Mouse (Mus musculus) testis, adult 2 months (tissue): ENCODE measurements around the gene Tdp2. TPM values are rescaled to one million over a fixed set of nuclear protein-coding genes. Genes with fewer than 3 reads are reported as not detected.

ENCODE experiments used
- H3K27ac ChIP-seq: fragments of 200-500 bp; 2 replicates; pipeline ENCODE4 v1.5.1; 2012; ENCODE audit warnings: low read depth, low read length; ENCODE audit not compliant: control insufficient read depth, insufficient read depth
- H3K27me3 ChIP-seq: fragments of 200-500 bp; 2 replicates; pipeline ENCODE4 v1.6.1; 2012; ENCODE audit warnings: mild to moderate bottlenecking, low read length, moderate library complexity; ENCODE audit not compliant: control insufficient read depth, insufficient read depth
- H3K36me3 ChIP-seq: fragments of 200-500 bp; 2 replicates; pipeline ENCODE4 v1.6.1; 2012; ENCODE audit warnings: mild to moderate bottlenecking, low read length; ENCODE audit not compliant: control insufficient read depth, insufficient read depth
- H3K4me1 ChIP-seq: fragments of 200-500 bp; 2 replicates; pipeline ENCODE4 v1.6.1; 2012; ENCODE audit warnings: low read length; ENCODE audit not compliant: control insufficient read depth, insufficient read depth
- H3K4me3 ChIP-seq: fragments of 200-500 bp; 2 replicates; pipeline ENCODE4 v1.5.1; 2012; ENCODE audit warnings: low read depth, mild to moderate bottlenecking, low read length, moderate library complexity, mixed read lengths; ENCODE audit not compliant: control insufficient read depth
- CTCF ChIP-seq: fragments of 200-500 bp; IDR thresholded peaks from 2 replicates; pipeline ENCODE4 v1.5.1; 2012; ENCODE audit warnings: low read depth, mild to moderate bottlenecking, inconsistent platforms, low read length, moderate library complexity; ENCODE audit not compliant: control insufficient read depth, insufficient read depth, insufficient replicate concordance
- POLR2A ChIP-seq: fragments of 200-500 bp; IDR thresholded peaks from 2 replicates; pipeline ENCODE4 v1.6.1; 2012; ENCODE audit warnings: low read depth, mild to moderate bottlenecking, inconsistent platforms, low read length, moderate library complexity; ENCODE audit not compliant: control insufficient read depth
- polyA plus RNA-seq: library from polyadenylated mRNA; depleted of rRNA; stranded (reverse); fragments of >200 nt; gene quantifications from 2 replicates; pipeline ENCODE4 v1.2.3, GENCODE M21; 2012

The Tdp2 gene
- polyA plus RNA-seq, 1 experiment, result 21.0 TPM

DNA sequence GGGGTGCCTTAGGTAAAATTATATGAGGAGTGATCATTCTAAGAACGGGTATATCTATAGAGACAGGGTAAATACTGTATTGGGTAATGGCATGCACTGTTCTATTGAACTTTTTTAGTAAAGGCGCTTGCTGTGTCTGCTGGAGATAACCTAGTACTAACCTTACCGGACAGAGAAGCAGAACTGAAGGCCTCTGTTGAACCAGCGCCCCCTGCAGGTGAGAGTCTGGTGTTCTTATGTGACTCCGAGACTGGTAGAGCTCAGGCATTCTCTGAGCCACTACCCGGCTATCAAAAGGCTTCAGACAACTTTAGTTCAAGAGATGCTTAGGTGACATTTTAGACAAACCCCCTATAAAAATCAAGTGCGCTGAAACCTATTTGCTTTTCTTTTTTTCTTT lies 31.0 kb downstream of the Tdp2 start:
- peak; percentile 45; the same call in 1 of the 2 replicates for TF ChIP-seq CTCF
- no peak for TF ChIP-seq POLR2A
- Histone ChIP-seq H3K27me3 (no peaks in the 10 kb centered on the region), H3K36me3 (no peaks in the 10 kb centered on the region), H3K4me3 (no peak overlapping the region), H3K4me1 (no peaks in the 10 kb centered on the region), H3K27ac (no peak overlapping the region)

DNA sequence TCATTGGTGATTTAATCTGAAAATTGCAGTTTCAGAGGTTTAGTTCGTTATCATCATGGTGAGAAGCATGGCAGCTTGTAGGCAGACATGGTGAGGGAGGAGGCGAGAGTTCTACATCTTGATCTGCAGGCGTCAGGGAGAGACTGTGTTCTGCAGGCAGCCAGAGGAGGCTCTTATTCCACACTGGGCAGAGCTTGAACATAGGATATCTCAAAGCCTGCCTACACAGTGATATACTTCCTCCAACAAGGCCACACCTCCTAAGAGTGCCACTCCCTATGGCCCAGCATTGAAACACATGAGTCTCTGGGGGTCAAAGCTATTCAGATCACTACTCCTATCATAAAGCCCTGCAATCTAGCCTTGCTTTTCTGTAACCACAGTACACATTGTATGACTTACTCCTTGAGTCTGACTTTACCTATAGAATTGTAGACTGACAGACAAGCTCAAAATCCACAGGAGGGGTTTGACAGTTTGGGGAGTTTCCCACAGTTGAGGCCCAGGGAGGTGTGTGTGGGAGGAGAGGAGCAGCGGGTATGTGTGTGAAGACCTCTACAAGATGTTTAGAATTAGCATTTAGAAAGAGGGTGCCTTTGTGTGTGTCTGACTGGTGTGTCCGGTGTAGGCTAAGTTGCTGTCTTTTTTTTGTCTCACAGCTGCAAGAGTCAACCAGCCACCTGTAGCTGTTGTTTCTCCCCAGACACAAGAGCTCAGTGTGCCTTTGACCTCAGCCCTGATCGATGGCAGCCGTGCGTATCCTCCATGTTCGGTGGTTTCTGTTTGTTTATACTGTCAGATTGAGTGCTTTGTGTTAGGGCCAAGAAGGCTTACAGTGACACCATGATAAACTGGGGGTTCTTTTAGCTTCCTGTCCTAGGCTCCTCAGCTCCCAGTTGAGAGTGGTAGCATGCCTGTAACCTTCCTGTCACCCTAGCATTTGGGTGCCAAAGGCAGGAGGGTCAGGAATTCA lies 35.2 kb downstream of the Tdp2 start:
- Histone ChIP-seq H3K36me3 (no peaks in the 10 kb centered on the region), H3K4me1 (no peaks in the 10 kb centered on the region), H3K27me3 (no peaks in the 10 kb centered on the region), H3K27ac (no peak overlapping the region), H3K4me3 (no peak overlapping the region)
- TF ChIP-seq CTCF, result no peak
- no peak for TF ChIP-seq POLR2A

DNA sequence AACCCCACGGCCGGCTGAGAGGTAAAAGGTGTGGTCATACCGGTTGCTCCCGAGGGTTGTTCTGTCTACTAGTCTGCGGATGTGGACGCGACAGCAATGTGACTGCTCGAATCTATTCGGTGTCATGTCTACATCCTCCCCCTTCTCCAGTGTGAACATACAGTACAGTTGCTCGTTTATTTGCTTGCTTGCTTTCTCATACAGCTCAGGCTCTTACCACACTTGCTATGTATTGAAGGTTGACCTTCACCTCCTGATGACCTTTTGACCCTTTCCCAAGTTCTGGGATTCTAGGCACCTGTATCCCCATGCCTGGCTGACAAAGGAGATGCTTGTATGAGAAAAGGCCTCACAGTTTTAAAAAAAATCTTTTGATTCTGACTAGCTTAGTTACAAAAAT lies 36.3 kb downstream of the Tdp2 start:
- no peaks in the 10 kb centered on the region for H3K36me3 ChIP-seq
- TF ChIP-seq POLR2A (no peak), CTCF (no peak)

DNA sequence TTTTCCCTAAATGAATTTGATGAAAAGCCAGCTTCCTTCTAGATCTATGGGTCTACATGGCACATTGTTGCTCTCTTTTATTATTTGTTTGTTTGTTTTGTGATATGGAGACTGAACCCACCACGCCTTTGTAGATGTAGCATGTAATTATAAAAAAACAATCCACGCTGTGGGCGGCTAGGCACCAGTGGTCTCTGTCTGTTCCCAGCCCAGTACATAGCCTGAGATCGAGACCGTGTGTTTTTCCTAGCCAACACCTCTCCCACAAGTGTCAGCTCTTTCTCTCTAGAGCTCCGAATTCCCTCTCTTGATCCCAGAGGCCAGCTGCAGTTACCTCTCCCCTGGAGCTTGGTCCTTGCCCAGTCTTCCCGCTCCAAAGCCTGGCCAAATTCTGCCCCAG lies 36.8 kb downstream of the Tdp2 start:
- H3K27ac ChIP-seq, result no peak overlapping the region
- no peak overlapping the region for H3K4me3 ChIP-seq
- TF ChIP-seq CTCF (no peak), POLR2A (no peak)
- H3K36me3 ChIP-seq, result no peaks in the 10 kb centered on the region
- H3K4me1 ChIP-seq, result no peaks in the 10 kb centered on the region
- no peaks in the 10 kb centered on the region for H3K27me3 ChIP-seq

More for the DNA sequence above, 36.3 kb downstream of the Tdp2 start:
- Histone ChIP-seq H3K4me1 (no peaks in the 10 kb centered on the region), H3K27ac (no peak overlapping the region), H3K27me3 (no peaks in the 10 kb centered on the region), H3K4me3 (no peak overlapping the region)

DNA sequence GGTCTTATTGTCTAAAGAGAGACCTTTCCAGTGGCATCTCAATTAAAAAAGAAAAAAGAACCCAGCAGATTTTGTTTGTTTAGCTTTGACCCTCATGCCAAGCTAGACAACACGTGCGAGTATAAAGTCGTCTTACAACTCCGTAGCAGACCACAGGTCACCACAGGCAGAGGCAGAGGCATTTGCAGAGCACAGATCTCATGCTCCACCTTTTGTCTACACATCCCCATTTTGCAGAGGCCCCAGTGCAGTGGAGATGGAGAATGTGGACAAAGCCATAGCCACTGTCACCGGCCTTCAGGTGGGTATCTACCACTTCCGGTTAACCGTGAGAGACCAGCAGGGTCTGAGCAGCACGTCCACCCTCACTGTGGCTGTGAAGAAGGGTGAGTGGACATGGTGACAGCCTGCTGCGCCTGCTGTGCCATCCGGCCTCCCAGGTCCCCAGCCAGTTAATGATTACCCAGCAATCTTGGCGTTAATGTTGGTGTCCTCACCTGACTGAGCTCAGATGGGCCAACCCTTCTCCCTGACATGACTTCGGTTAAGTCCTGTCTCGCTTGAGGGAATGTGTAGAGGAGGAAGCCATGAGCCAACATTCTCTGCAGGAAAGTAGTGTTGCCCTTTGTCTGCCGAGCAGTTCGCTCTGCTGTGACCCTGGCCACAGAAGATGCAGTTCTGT lies 48.0 kb downstream of the Tdp2 start:
- TF ChIP-seq POLR2A (no peak), CTCF (no peak)
- Histone ChIP-seq H3K4me1 (no peaks in the 10 kb centered on the region), H3K27ac (no peak overlapping the region), H3K4me3 (no peak overlapping the region), H3K27me3 (no peaks in the 10 kb centered on the region), H3K36me3 (no peaks in the 10 kb centered on the region; the same call in 1 of the 2 replicates)

DNA sequence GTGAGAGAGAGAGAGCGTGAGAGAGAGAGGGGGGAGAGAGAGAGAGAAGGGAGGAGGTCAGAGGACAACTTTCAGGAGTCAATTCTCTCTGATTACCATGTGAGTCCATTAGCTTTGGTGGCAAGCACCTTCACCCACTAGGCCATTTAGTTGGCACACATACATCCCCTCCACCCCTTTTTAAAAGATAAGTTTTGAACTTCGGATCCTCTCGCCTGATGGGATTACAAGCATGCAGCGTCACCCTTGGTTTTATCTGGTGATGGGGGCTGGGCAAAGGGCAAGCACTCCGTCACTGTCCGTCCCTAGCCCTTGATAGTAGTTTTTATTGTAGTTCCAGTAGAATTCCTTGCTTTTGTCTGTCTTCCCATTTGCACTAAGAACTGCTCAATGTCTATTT lies 48.7 kb downstream of the Tdp2 start:
- Histone ChIP-seq H3K4me1 (no peaks in the 10 kb centered on the region), H3K27ac (no peak overlapping the region), H3K27me3 (no peaks in the 10 kb centered on the region), H3K4me3 (no peak overlapping the region), H3K36me3 (no peaks in the 10 kb centered on the region; the same call in 1 of the 2 replicates)
- TF ChIP-seq POLR2A (no peak), CTCF (no peak)

DNA sequence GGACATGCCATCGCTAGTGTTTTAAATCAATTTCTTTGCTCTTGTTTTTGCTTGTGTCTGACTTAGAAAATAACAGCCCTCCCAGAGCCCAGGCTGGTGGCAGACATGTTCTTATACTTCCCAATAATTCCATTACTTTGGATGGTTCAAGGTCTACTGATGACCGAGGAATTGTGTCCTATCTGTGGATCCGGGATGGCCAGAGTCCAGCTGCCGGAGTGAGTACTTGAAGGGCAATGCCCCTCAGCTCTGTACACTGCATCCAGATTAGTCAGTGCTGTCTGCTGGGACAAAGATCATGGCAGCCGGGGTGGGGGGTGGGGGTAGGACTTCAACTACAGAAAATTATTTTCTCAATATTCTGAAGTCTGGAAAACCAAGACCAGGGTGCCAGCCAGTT lies 49.2 kb downstream of the Tdp2 start:
- TF ChIP-seq CTCF (no peak), POLR2A (no peak)
- no peak overlapping the region for H3K4me3 ChIP-seq
- H3K4me1 ChIP-seq, result no peaks in the 10 kb centered on the region
- no peaks in the 10 kb centered on the region for H3K27me3 ChIP-seq
- no peaks in the 10 kb centered on the region; the same call in 1 of the 2 replicates for H3K36me3 ChIP-seq
- H3K27ac ChIP-seq, result no peak overlapping the region
